ENCODE assay signal across 44 mouse cellular contexts in the genomic region with DNA sequence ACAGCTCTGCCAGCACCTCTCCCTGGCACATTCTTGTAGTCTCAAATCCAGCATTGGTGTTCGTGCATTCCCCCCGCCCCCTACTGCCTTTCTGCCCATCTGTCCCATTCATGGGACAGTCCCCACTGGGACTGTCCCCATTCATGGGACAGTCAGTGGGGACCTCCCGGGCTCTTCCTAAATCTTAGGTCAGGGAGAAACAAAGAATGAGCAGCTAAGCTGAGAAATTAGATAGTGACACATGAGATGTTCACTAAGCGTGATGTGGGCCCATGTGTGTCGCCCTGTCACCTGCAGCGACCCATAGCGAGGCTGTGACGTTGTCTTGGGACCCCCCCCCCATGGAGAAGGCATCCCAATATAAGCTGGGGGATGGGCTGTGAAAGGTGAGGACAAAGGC. TPM values are rescaled to one million over a fixed set of nuclear protein-coding genes. Genes with fewer than 3 reads are reported as not detected.
"Had no signal": no experiment of that assay in that cellular context is flagged by ENCODE, and none has a peak within 500 bp of the region (broad histone marks: within the 10 kb centered on the region; RNA-seq: fewer than 3 reads in every experiment).

No protein-coding gene starts in this region.

- H3K4me2 ChIP-seq: heart, embryonic 12.5 days; heart, embryonic 13.5 days; heart, embryonic 15.5 days; hindbrain, embryonic 12.5 days; hindbrain, embryonic 13.5 days; hindbrain, embryonic 14.5 days; hindbrain, embryonic 15.5 days; intestine, embryonic 15.5 days; kidney, embryonic 15.5 days had no signal

- DNase-seq: heart, postnatal 10 days; heart, postnatal 14 days; heart, postnatal 36 days; heart, postnatal 4 days; kidney, adult 11 months; kidney, adult 18-20 months; kidney, adult 2 months; kidney, adult 8-10 months; kidney, adult 9 months; kidney, postnatal 10 days; kidney, postnatal 14 days; kidney, postnatal 25 days; kidney, postnatal 36 days; kidney, postnatal 4 days; layer of hippocampus, adult 9-11 months; layer of hippocampus, postnatal 36 days had no signal

- ATAC-seq: hindbrain, embryonic 16.5 days; hindbrain, postnatal 0 days; inflammation-experienced regulatory T-cells, adult 6 months; intestine, embryonic 15.5 days; intestine, embryonic 16.5 days; intestine, postnatal 0 days had no signal

- H3K27me3 ChIP-seq: hindbrain, embryonic 15.5 days; intestine, embryonic 15.5 days had no signal

- H3K4me1 ChIP-seq: heart, embryonic 12.5 days; heart, embryonic 13.5 days; heart, embryonic 15.5 days; hindbrain, embryonic 15.5 days; intestine, embryonic 15.5 days; kidney, embryonic 15.5 days had no signal

- H3K27ac ChIP-seq: heart, embryonic 13.5 days; heart, embryonic 15.5 days; hindbrain, embryonic 10.5 days; hindbrain, embryonic 12.5 days; hindbrain, embryonic 13.5 days; hindbrain, embryonic 14.5 days; hindbrain, embryonic 15.5 days; hindbrain, postnatal 0 days; intestine, embryonic 15.5 days; kidney, embryonic 15.5 days; kidney, postnatal 0 days; layer of hippocampus, adult 2 months; left cerebral cortex, adult 2 months had no signal

- H3K36me3 ChIP-seq: heart, embryonic 12.5 days; heart, embryonic 13.5 days; heart, embryonic 15.5 days; hindbrain, embryonic 10.5 days; hindbrain, embryonic 12.5 days; hindbrain, embryonic 13.5 days; hindbrain, embryonic 15.5 days; intestine, embryonic 15.5 days; kidney, embryonic 15.5 days had no signal

- H3K9ac ChIP-seq: heart, embryonic 12.5 days; heart, embryonic 13.5 days; heart, embryonic 15.5 days; hindbrain, embryonic 12.5 days; hindbrain, embryonic 13.5 days; hindbrain, embryonic 14.5 days; hindbrain, embryonic 15.5 days; intestine, embryonic 15.5 days; kidney, embryonic 15.5 days had no signal

- H3K4me3 ChIP-seq: heart, embryonic 12.5 days; heart, embryonic 13.5 days; heart, embryonic 15.5 days; hindbrain, embryonic 10.5 days; hindbrain, embryonic 12.5 days; hindbrain, embryonic 13.5 days; hindbrain, embryonic 15.5 days; intestine, embryonic 15.5 days; kidney, embryonic 15.5 days; layer of hippocampus, adult 2 months; left cerebral cortex, adult 2 months had no signal

- H3K9me3 ChIP-seq: heart, embryonic 12.5 days; heart, embryonic 13.5 days; heart, embryonic 15.5 days; hindbrain, embryonic 10.5 days; hindbrain, embryonic 12.5 days; hindbrain, embryonic 13.5 days; hindbrain, embryonic 15.5 days; intestine, embryonic 15.5 days; kidney, embryonic 15.5 days had no signal

RNA-seq across cellular contexts. Expression of gene Trp73, which starts 48.7 kb away (rescaled TPM):
- total RNA-seq: heart, postnatal 25 days; heart, postnatal 36 days; heart, postnatal 4 days; hematopoietic stem cell, adult 5-6 weeks had no signal
- polyA plus RNA-seq: heart, postnatal 0 days had no signal

RNA-seq across cellular contexts. Expression of gene Ccdc27, which starts 48.9 kb away (rescaled TPM):
- total RNA-seq: heart, postnatal 10 days; heart, postnatal 14 days; heart, postnatal 25 days; heart, postnatal 36 days; heart, postnatal 4 days; hematopoietic stem cell, adult 5-6 weeks; hindbrain, postnatal 0 days; left cerebral cortex, adult 18-20 months; left cerebral cortex, adult 2 months had no signal
- polyA plus RNA-seq: heart, embryonic 13.5 days; heart, embryonic 14.5 days; heart, embryonic 15.5 days; heart, embryonic 16.5 days; heart, postnatal 0 days; hindbrain, embryonic 10.5 days; hindbrain, embryonic 11.5 days; hindbrain, embryonic 12.5 days; hindbrain, embryonic 13.5 days; hindbrain, embryonic 14.5 days; hindbrain, embryonic 15.5 days; hindbrain, embryonic 16.5 days; hindbrain, postnatal 0 days; inflammation-experienced regulatory T-cells, adult 6 months; intestine, embryonic 14.5 days; intestine, embryonic 15.5 days; intestine, embryonic 16.5 days; kidney, adult 2 months; kidney, embryonic 14.5 days; large intestine, adult 2 months had no signal
